Mouse (Mus musculus) heart, postnatal 25 days (tissue): Measurements from ENCODE around the gene Mtch2. TPM values are rescaled to one million over a fixed set of nuclear protein-coding genes. Genes with fewer than 3 reads are reported as not detected.

ENCODE experiments used
- DNase-seq: peaks from one replicate; pipeline ENCODE4 v3.0.0; 2022; ENCODE audit warnings: low spot score
- intact Hi-C: fragments of 180-260 bp; cut with DNase I; formaldehyde crosslinking; loops from one replicate; pipeline ENCODE4 v1.15.1; 2025
- total RNA-seq, 2 experiments: library from RNA; stranded (reverse); gene quantifications; 2 replicates each; pipeline ENCODE4 v1.2.3; 2021

Mtch2 gene
- total RNA-seq, 2 experiments from 2014 or later, result 187 to 188 TPM

GRCm38 (mm10) chr2:90848331-90848730 is 1.4 kb downstream of the Mtch2 start:
- DNase-seq, result no peak
- intact Hi-C loops, result no loop called here

GRCm38 (mm10) chr2:90850401-90850800 is 3.4 kb downstream of the Mtch2 start:
- no peak for DNase-seq
- intact Hi-C loops, result no loop called here

GRCm38 (mm10) chr2:90861486-90861885 is 14.5 kb downstream of the Mtch2 start:
- no peak for DNase-seq
- intact Hi-C loops, result loop anchor here (5.0 kb wide), 1 partner anchor 141 kb away; no protein-coding TSS in a partner anchor

GRCm38 (mm10) chr2:90864184-90864583 is 17.2 kb downstream of the Mtch2 start:
- DNase-seq, result no peak
- intact Hi-C loops, result loop anchor here (5.0 kb wide), 1 partner anchor 138 kb away; no protein-coding TSS in a partner anchor

GRCm38 (mm10) chr2:90866524-90866923 is 19.6 kb downstream of the Mtch2 start:
- intact Hi-C loops, result loop anchor here (1.0 to 5.0 kb wide), 3 partner anchors 51 to 235 kb away; no protein-coding TSS in a partner anchor
- peak; percentile 45 for DNase-seq

GRCm38 (mm10) chr2:90870136-90870601 is 23.2 kb downstream of the Mtch2 start:
- intact Hi-C loops, result no loop called here
- DNase-seq, result no peak

GRCm38 (mm10) chr2:90871180-90871961 is 24.4 kb downstream of the Mtch2 start:
- no peak for DNase-seq

GRCm38 (mm10) chr2:90874025-90874424 is 27.1 kb downstream of the Mtch2 start:
- no peak for DNase-seq

More at GRCm38 (mm10) chr2:90871180-90871961, 24.4 kb downstream of the Mtch2 start:
- intact Hi-C loops, result no loop called here

GRCm38 (mm10) chr2:90875239-90875638 is 28.3 kb downstream of the Mtch2 start:
- no peak for DNase-seq
- intact Hi-C loops, result loop anchor here (2.0 kb wide), 1 partner anchor 20 kb away; no protein-coding TSS in a partner anchor

More at GRCm38 (mm10) chr2:90874025-90874424, 27.1 kb downstream of the Mtch2 start:
- intact Hi-C loops, result loop anchor here (2.0 kb wide), 1 partner anchor 21 kb away; no protein-coding TSS in a partner anchor

GRCm38 (mm10) chr2:90877584-90878259 is 30.8 kb downstream of the Mtch2 start:
- intact Hi-C loops, result no loop called here

GRCm38 (mm10) chr2:90879419-90879818 is 32.5 kb downstream of the Mtch2 start:
- intact Hi-C loops, result no loop called here
- no peak for DNase-seq

More at GRCm38 (mm10) chr2:90877584-90878259, 30.8 kb downstream of the Mtch2 start:
- no peak for DNase-seq

- intact Hi-C loops, result no loop called here
- no peak for DNase-seq
Measured at GRCm38 (mm10) chr2:90880144-90880785, 33.3 kb downstream of the Mtch2 start.

GRCm38 (mm10) chr2:90881824-90882223 is 34.9 kb downstream of the Mtch2 start:
- DNase-seq, result no peak
- intact Hi-C loops, result no loop called here

- intact Hi-C loops, result no loop called here
- no peak for DNase-seq
Measured at GRCm38 (mm10) chr2:90885218-90886041, 38.5 kb downstream of the Mtch2 start, which contains the start of gene C1qtnf4. Gene C1qtnf4, plus strand, starts transcription at chr2:90885860.

- DNase-seq, result no peak
- intact Hi-C loops, result no loop called here
Measured at GRCm38 (mm10) chr2:90886436-90886835, 39.5 kb downstream of the Mtch2 start.

GRCm38 (mm10) chr2:90887627-90888026 is 40.7 kb downstream of the Mtch2 start:
- intact Hi-C loops, result no loop called here
- no peak for DNase-seq

GRCm38 (mm10) chr2:90889550-90890548 is 42.9 kb downstream of the Mtch2 start:
- intact Hi-C loops, result no loop called here
- DNase-seq, result no peak
